Mouse (Mus musculus) layer of hippocampus, adult 11-12 months (tissue): ENCODE measurements around the gene Neurl3.

Experiments used
- DNase-seq: peaks from one replicate; pipeline ENCODE4 v3.0.0; 2022; ENCODE audit warnings: low spot score

Gene Neurl3

GRCm38 (mm10) chr1:36296466-36297149 lies 22.1 kb upstream of the Neurl3 start:
- no peak for DNase-seq

DNA sequence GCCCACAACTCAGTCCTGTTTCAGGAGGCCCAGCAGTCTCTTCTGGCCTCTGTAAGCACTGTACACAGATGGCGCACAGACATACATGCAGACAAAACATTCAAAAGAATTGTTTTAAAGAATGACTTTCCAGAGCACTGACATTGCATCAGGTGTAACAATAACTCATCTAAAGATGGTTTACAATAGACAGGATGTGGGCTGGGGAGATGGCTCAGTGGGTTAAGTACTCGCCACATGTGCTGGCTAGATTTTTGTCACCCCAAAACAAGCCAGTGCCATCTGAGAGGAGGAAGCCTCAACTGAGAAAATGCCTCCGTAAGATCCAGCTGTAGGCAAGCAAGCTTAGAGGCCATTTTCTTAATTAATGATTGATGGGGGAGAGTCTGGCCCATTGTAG lies 19.9 kb upstream of the Neurl3 start:
- no peak for DNase-seq

- no peak for DNase-seq
Observed at GRCm38 (mm10) chr1:36293470-36293869, 19.0 kb upstream of the Neurl3 start.

DNA sequence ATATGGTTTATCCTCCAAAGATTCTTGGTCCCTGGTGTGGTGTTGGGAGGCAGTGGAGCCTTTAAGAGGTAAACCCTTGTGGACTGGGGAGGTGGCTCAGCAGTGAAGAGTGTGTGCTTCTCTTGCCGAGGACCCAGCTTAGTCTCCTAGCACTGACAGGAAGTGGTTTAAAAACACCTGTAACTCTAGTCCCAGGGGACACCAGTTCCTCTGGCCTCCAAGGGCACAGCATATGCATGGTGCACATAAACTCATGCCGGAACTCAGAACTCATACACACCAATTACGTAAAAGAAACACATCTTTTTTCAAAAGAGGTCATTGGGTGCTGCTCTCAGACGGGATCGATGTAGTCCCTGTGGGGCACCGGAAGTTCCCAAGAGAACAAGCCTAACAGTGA lies 7.4 kb upstream of the Neurl3 start:
- DNase-seq = no peak

DNA sequence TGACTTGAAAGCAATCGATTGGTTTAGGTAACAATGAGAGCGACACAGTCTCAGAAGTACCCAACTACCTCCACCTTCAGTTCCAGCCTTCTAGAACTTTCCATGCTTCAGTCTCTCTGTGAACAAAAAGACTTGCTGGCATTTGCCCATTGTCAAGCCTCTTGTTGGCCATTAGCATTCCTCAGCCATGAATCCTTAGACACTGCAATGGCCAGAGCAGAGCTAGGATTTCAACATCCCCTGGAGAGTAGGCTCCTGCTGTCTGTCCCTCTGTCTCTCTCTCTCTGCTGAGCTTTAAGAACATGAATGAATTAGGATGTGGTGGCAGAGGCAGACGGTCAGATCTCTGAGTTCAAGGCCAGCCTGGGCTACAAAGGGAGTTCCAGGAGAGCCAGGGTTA lies 6.5 kb upstream of the Neurl3 start:
- DNase-seq = no peak

GRCm38 (mm10) chr1:36279202-36279601 lies 4.7 kb upstream of the Neurl3 start:
- DNase-seq = peak; percentile 75

DNA sequence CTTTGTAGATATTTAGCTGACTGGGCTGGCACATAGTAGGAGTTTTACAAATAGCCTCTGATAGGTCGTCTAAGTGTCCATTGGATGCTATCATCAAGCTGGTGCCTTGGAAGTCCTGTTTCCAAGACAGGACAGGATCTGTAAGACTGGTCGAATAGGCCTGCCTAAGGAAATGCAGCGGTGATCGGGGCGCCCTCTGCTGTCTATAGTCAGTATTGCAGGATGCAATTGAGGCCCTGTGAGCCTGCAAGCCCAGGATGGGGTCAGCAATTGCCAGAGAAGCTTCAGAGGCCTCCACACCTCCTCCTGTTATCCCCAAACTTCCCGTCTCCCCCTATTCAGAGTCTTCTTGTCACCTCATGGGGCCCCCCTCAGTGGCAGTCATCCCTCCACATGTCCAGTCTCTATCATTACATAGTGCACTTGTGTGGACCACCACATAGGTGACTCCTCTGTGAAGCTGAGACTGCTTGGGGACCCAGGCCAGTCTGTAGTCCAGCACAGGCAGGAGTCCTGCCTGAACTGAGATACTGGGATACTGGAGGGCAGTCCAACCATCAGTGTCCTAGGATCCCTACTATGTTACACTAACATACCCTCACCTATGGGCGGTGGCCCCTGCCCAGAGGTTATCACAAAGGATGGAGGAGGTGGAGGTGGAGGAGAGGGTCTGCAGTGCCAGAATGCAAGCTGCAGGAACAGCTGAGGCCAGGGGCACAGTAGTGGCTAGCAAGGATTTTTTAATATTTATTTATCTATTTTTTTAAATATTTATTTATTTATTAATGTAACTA lies 3.0 kb upstream of the Neurl3 start:
- DNase-seq = peak; percentile 82

GRCm38 (mm10) chr1:36275635-36276389 lies 1.3 kb upstream of the Neurl3 start:
- DNase-seq = no peak

DNA sequence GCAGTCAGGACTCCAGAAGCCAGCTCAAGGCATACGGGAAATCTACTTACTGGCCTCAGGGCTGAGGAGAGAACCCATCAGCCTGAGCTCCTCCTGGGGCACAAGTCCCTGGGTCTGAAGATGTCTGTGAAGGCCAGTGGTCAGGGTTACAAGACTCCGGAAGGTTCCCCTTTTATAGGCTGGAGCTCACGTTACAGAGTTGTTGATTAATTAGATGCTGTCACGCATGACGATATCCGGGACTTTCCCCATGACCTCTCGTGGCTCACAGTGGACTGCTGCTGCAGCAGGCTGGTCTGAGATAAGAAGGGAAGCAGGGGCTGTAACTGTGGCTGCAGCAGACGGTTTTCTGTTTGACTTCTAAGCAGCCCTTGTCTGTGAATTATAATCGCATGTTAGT lies 1.2 kb downstream of the Neurl3 start:
- no peak for DNase-seq

DNA sequence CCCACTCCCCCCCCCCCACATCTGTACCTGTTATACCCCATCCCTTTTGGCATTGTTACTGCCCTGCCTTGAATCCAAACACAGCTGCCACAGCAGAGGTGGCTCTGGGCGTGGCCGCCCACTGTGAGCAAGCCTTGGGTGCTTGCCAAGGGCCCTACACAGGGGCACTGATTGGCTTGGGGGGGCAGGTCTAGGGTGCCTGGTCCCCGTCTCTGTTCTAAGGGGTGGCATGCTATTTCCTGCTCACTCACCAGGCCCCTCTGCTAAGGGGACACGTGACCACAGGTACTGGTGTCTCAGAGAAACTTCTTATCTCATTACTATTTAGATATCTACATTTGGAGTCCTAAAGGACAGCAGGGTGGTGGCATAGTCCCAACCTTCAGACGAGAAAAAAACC lies 1.9 kb downstream of the Neurl3 start:
- no peak for DNase-seq

- no peak for DNase-seq
Observed at GRCm38 (mm10) chr1:36271516-36272230, 2.8 kb downstream of the Neurl3 start.

- no peak for DNase-seq
Observed at GRCm38 (mm10) chr1:36270666-36271065, 3.8 kb downstream of the Neurl3 start.

GRCm38 (mm10) chr1:36269121-36269795 lies 5.2 kb downstream of the Neurl3 start:
- no peak for DNase-seq

GRCm38 (mm10) chr1:36267595-36267994 lies 6.9 kb downstream of the Neurl3 start:
- DNase-seq = no peak

- no peak for DNase-seq
Observed at GRCm38 (mm10) chr1:36266293-36266692, 8.2 kb downstream of the Neurl3 start.

DNA sequence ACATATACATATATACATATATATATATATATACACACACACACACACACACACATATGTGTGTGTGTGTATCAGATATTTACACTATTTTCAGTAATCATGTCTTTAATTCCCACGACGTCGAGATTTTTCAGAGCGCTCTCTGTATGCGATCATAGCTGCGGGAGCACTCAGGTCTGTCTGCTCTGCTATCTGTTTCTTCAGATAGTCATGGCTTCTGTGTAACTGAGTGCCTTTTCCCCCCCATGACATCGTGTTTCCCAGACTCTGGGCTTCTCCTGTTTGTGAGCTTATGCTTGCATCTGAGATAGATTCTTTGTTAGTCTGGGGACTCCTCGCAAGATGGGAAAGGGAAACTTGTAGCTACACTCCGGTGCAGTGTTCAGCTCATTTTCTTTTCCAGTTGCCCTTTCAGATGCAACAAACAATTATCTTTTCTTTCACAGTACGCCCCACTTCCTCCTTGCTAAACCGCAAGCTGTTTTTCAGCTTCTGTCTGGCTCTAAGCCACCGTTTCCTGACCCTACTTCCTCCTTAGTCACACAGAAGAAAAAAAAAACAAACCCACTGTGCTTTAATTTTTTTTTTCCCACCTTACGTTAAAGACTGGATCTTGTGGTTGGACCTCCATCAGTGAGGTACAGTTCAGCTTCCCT lies 10.5 kb downstream of the Neurl3 start:
- DNase-seq = peak; percentile 58

- DNase-seq = peak; percentile 44
Observed at GRCm38 (mm10) chr1:36261708-36262504, 12.6 kb downstream of the Neurl3 start.

DNA sequence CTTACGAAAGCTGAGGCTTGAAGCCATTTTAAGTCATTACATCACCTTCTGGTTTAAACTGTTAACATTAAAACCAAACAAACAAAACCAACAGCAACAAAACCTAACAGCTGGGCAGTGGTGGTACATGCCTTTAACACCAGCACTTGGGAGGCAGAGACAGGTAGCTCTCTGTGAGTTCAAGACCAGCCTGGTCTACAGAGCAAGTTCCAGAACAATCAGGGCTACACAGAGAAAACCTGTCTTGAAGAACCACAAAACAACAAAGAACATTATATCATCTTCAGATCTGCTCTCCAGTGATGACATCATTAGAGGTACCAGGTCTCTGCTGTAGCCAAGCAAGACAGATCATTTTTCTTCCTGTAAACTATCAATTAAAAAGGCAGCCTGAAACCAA lies 14.1 kb downstream of the Neurl3 start:
- no peak for DNase-seq

DNA sequence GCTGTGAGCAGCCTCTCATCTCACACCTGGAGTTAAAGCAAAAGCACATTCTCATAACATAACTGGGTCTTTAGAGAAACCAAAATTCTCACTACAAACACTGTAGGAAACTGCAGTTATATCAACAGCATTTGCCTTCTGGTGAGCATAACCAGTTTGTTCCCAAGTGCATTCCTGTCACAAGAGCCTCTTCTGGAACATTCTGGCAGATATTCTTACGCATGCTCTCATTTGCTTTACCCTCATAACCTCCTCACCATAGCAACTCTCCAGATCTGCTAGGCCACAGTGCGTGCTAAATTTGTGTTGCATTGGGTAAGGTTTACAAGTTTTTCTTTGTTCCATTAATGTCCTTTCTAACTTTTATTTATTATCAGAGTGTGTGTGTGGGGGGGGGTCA lies 15.2 kb downstream of the Neurl3 start:
- no peak for DNase-seq

GRCm38 (mm10) chr1:36258631-36259030 lies 15.8 kb downstream of the Neurl3 start:
- no peak for DNase-seq
